Mouse (Mus musculus) intestine, embryonic 15.5 days (tissue): ENCODE data around the gene Ppp4c. TPM values are rescaled to one million over a fixed set of nuclear protein-coding genes. Genes with fewer than 3 reads are reported as not detected.
"Not testable (repeated sequence)": the region's sequence is repeated elsewhere in the genome, so short reads cannot be mapped to it uniquely, and the experiment has no call there.

ENCODE experiments used
- ATAC-seq: fragments of 200-750 bp; cut with Nextera tagmentation; 2 replicates; pipeline ENCODE4 v1.8.0; 2017; ENCODE audit warnings: moderate TSS enrichment, moderate library complexity
- H3K27ac ChIP-seq: fragments of 300-500 bp; sonication (generic); 2 replicates; pipeline ENCODE4 v1.5.1; 2015; ENCODE audit warnings: mild to moderate bottlenecking, inconsistent platforms
- H3K27me3 ChIP-seq: fragments of 300-500 bp; sonication (generic); replicated peaks from 2 replicates; pipeline ENCODE4 v1.6.1; 2015; ENCODE audit warnings: inconsistent platforms
- H3K36me3 ChIP-seq: fragments of 300-500 bp; sonication (generic); 2 replicates; pipeline ENCODE4 v1.6.1; 2015; ENCODE audit warnings: inconsistent platforms
- H3K4me1 ChIP-seq: fragments of 300-500 bp; sonication (generic); replicated peaks from 2 replicates; pipeline ENCODE4 v1.6.1; 2015; ENCODE audit warnings: inconsistent platforms
- H3K4me2 ChIP-seq: fragments of 300-500 bp; sonication (generic); replicated peaks from 2 replicates; pipeline ENCODE4 v1.6.1; 2015; ENCODE audit warnings: mild to moderate bottlenecking, inconsistent platforms
- H3K4me3 ChIP-seq: fragments of 300-500 bp; sonication (generic); replicated peaks from 2 replicates; pipeline ENCODE4 v1.5.1; 2015; ENCODE audit warnings: inconsistent platforms
- H3K9ac ChIP-seq: fragments of 300-500 bp; sonication (generic); 2 replicates; pipeline ENCODE4 v1.6.1; 2015; ENCODE audit warnings: inconsistent platforms
- H3K9me3 ChIP-seq: fragments of 300-500 bp; sonication (generic); 2 replicates; pipeline ENCODE4 v1.6.1; 2016; ENCODE audit warnings: inconsistent platforms
- WGBS: fragments of 180-500 bp; shearing (Covaris S2); methylation state at CpG from one replicate; pipeline ENCODE4 v1.1.7; 2015; 5-methylcytosine and 5-hydroxymethylcytosine counted together
- polyA plus RNA-seq: library from polyadenylated mRNA; unstranded; fragments of >200 nt; fragmentation: Nextera tagmentation; extraction: Ambion mirVana; gene quantifications from 2 replicates; pipeline ENCODE4 v1.2.1, GENCODE M21; 2015

Ppp4c gene
- polyA plus RNA-seq, 1 experiment from 2014 or later = 248 TPM

GRCm38 (mm10) chr7:126792721-126793443 is 586 bp upstream of the Ppp4c start:
- Histone ChIP-seq H3K27ac (peak overlapping the region; percentile 96), H3K4me1 (peaks cover 28% of the 10 kb centered on the region), H3K4me3 (peak overlapping the region; percentile 64), H3K9ac (peak overlapping the region; percentile 31; the same call in 1 of the 2 replicates), H3K9me3 (no peaks in the 10 kb centered on the region), H3K4me2 (peak overlapping the region; percentile 68), H3K27me3 (no peaks in the 10 kb centered on the region), H3K36me3 (peaks cover 28% of the 10 kb centered on the region)
- 22% methylated on average over 11 of the region's 11 CpGs for WGBS
- peak; percentile 32 for ATAC-seq

- Histone ChIP-seq H3K9ac (no peak overlapping the region), H3K9me3 (no peaks in the 10 kb centered on the region), H3K4me3 (no peak overlapping the region), H3K4me1 (peaks cover 7% of the 10 kb centered on the region; the same call in 1 of the 2 replicates), H3K27me3 (no peaks in the 10 kb centered on the region), H3K27ac (no peak overlapping the region), H3K36me3 (peaks cover 39% of the 10 kb centered on the region), H3K4me2 (no peak overlapping the region)
- 87% methylated on average over 4 of the region's 4 CpGs for WGBS
- ATAC-seq = no peak
Measured at GRCm38 (mm10) chr7:126789141-126789540, 3.2 kb downstream of the Ppp4c start.

- no peaks in the 10 kb centered on the region for H3K27me3 ChIP-seq
- WGBS = 90% methylated on average over 14 of the region's 14 CpGs
- H3K4me1 ChIP-seq = peaks cover 20% of the 10 kb centered on the region
- peaks cover 43% of the 10 kb centered on the region for H3K36me3 ChIP-seq
- no peak overlapping the region for H3K4me2 ChIP-seq
- no peaks in the 10 kb centered on the region for H3K9me3 ChIP-seq
- no peak overlapping the region for H3K27ac ChIP-seq
- H3K4me3 ChIP-seq = no peak overlapping the region
- ATAC-seq = no peak
- H3K9ac ChIP-seq = no peak overlapping the region
Measured at GRCm38 (mm10) chr7:126786142-126786541, 6.2 kb downstream of the Ppp4c start.

GRCm38 (mm10) chr7:126785056-126785455 is 7.2 kb downstream of the Ppp4c start:
- peaks cover 43% of the 10 kb centered on the region for H3K36me3 ChIP-seq
- ATAC-seq = no peak

GRCm38 (mm10) chr7:126784469-126784868 is 7.8 kb downstream of the Ppp4c start:
- no peak overlapping the region for H3K27ac ChIP-seq
- H3K36me3 ChIP-seq = peaks cover 43% of the 10 kb centered on the region
- ATAC-seq = no peak
- no peak overlapping the region for H3K9ac ChIP-seq
- H3K4me1 ChIP-seq = peaks cover 24% of the 10 kb centered on the region
- H3K4me3 ChIP-seq = no peak overlapping the region
- WGBS = 77% methylated on average over 7 of the region's 7 CpGs
- no peaks in the 10 kb centered on the region for H3K27me3 ChIP-seq
- no peak overlapping the region for H3K4me2 ChIP-seq
- no peaks in the 10 kb centered on the region for H3K9me3 ChIP-seq

More at GRCm38 (mm10) chr7:126785056-126785455, 7.2 kb downstream of the Ppp4c start:
- H3K27ac ChIP-seq = no peak overlapping the region
- H3K4me1 ChIP-seq = peaks cover 20% of the 10 kb centered on the region
- no peak overlapping the region for H3K4me2 ChIP-seq
- no peaks in the 10 kb centered on the region for H3K27me3 ChIP-seq
- H3K4me3 ChIP-seq = no peak overlapping the region
- H3K9ac ChIP-seq = no peak overlapping the region
- WGBS = 58% methylated on average over 4 of the region's 4 CpGs
- no peaks in the 10 kb centered on the region for H3K9me3 ChIP-seq

- no peaks in the 10 kb centered on the region for H3K27me3 ChIP-seq
- H3K4me2 ChIP-seq = no peak overlapping the region
- ATAC-seq = no peak
- no peaks in the 10 kb centered on the region for H3K9me3 ChIP-seq
- peaks cover 29% of the 10 kb centered on the region for H3K4me1 ChIP-seq
- no peak overlapping the region for H3K4me3 ChIP-seq
- H3K27ac ChIP-seq = no peak overlapping the region
- peaks cover 35% of the 10 kb centered on the region for H3K36me3 ChIP-seq
- no peak overlapping the region for H3K9ac ChIP-seq
- 77% methylated on average over 13 of the region's 13 CpGs for WGBS
Measured at GRCm38 (mm10) chr7:126782693-126783092, 9.6 kb downstream of the Ppp4c start.

- Histone ChIP-seq H3K4me3 (no peak overlapping the region), H3K4me2 (peak overlapping the region; percentile 85), H3K27me3 (no peaks in the 10 kb centered on the region), H3K9ac (peak overlapping the region; percentile 45), H3K4me1 (peaks cover 37% of the 10 kb centered on the region), H3K36me3 (peaks cover 27% of the 10 kb centered on the region), H3K9me3 (no peaks in the 10 kb centered on the region), H3K27ac (no peak overlapping the region)
- 34% methylated on average over 11 of the region's 11 CpGs for WGBS
- no peak for ATAC-seq
Measured at GRCm38 (mm10) chr7:126781661-126782370, 10.5 kb downstream of the Ppp4c start.

- peak within 1 kb of the TSS; percentile 42 for H3K4me3 ChIP-seq
- H3K4me2 ChIP-seq = peak within 1 kb of the TSS; percentile 85
- H3K9me3 ChIP-seq = no peaks in the 10 kb centered on the region
- H3K4me1 ChIP-seq = peaks cover 41% of the 10 kb centered on the region
- peak within 1 kb of the TSS; percentile 45 for H3K9ac ChIP-seq
- H3K36me3 ChIP-seq = peaks cover 20% of the 10 kb centered on the region
- peak; percentile 12 for ATAC-seq
- H3K27me3 ChIP-seq = no peaks in the 10 kb centered on the region
- WGBS = 7% methylated on average over 22 of the region's 22 CpGs
- H3K27ac ChIP-seq = peak within 1 kb of the TSS; percentile 51
Measured at GRCm38 (mm10) chr7:126780971-126781635, 11.2 kb downstream of the Ppp4c start, which contains the start of gene Tbx6. Tbx6 (plus strand) TSS chr7:126781483.

- under 1% methylated on average over 21 of the region's 21 CpGs for WGBS
- Histone ChIP-seq H3K9ac (peak overlapping the region; percentile 45), H3K4me3 (peak overlapping the region; percentile 42), H3K27ac (peak overlapping the region; percentile 51), H3K4me2 (peak overlapping the region; percentile 85), H3K36me3 (peaks cover 13% of the 10 kb centered on the region), H3K4me1 (peaks cover 49% of the 10 kb centered on the region), H3K9me3 (no peaks in the 10 kb centered on the region), H3K27me3 (no peaks in the 10 kb centered on the region)
- peak; percentile 73 for ATAC-seq
Measured at GRCm38 (mm10) chr7:126779983-126780970, 12.0 kb downstream of the Ppp4c start.

GRCm38 (mm10) chr7:126779101-126779500 is 13.2 kb downstream of the Ppp4c start:
- peaks cover 51% of the 10 kb centered on the region for H3K4me1 ChIP-seq
- ATAC-seq, H3K9ac ChIP-seq, H3K4me2 ChIP-seq, H3K9me3 ChIP-seq, H3K27ac ChIP-seq, H3K36me3 ChIP-seq, H3K27me3 ChIP-seq, H3K4me3 ChIP-seq: not testable (repeated sequence)
- 86% methylated on average over 7 of the region's 7 CpGs for WGBS

- no peak overlapping the region for H3K4me3 ChIP-seq
- 89% methylated on average over 3 of the region's 3 CpGs for WGBS
- H3K27ac ChIP-seq = no peak overlapping the region
- no peaks in the 10 kb centered on the region for H3K27me3 ChIP-seq
- no peaks in the 10 kb centered on the region for H3K9me3 ChIP-seq
- H3K9ac ChIP-seq = no peak overlapping the region
- H3K4me1 ChIP-seq = peaks cover 51% of the 10 kb centered on the region
- no peak for ATAC-seq
- H3K4me2 ChIP-seq = peak overlapping the region; percentile 84
- peaks cover 4% of the 10 kb centered on the region; the same call in 1 of the 2 replicates for H3K36me3 ChIP-seq
Measured at GRCm38 (mm10) chr7:126778147-126778546, 14.1 kb downstream of the Ppp4c start.
